Comparison of ENCODE assay signal across 8 mouse cellular contexts in genomic region chr4:97774446-97774950, GRCm38 (mm10). TPM values are rescaled to one million over a fixed set of nuclear protein-coding genes. Genes with fewer than 3 reads are reported as not detected.
DNase-seq lines count a peak whose midpoint lies in the region; ATAC-seq and TF ChIP-seq lines count a peak whose summit lies in the region.

No protein-coding gene starts in this region.

- no peaks in the 10 kb centered on the region for H3K27me3 ChIP-seq in heart, adult 2 months (ENCODE audit: control insufficient read depth, insufficient read depth, low read length)
- H3K27me3 ChIP-seq in heart, embryonic 16.5 days (ENCODE audit: control insufficient read depth, insufficient read depth, low read length), result no peaks in the 10 kb centered on the region
- H3K27me3 ChIP-seq in liver, embryonic 16.5 days (ENCODE audit: control insufficient read depth, insufficient read depth, low read depth, low read length), result peaks cover 46% of the 10 kb centered on the region

- no peak for TF ChIP-seq POLR2A in heart, adult 2 months (IDR thresholded peaks at IDR 0.05; ENCODE audit: insufficient read depth, low read depth, low read length)

- TF ChIP-seq CTCF in heart, adult 2 months (IDR thresholded peaks at IDR 0.05), result no peak

- no peak for TF ChIP-seq EP300 in heart, adult 2 months (IDR thresholded peaks at IDR 0.05; ENCODE audit: insufficient read depth, low read depth, low read length)

- H3K4me1 ChIP-seq in heart, adult 2 months (ENCODE audit: control insufficient read depth, insufficient read depth, low read length), result peaks cover 6% of the 10 kb centered on the region
- H3K4me1 ChIP-seq in heart, embryonic 16.5 days (ENCODE audit: control insufficient read depth, insufficient read depth, low read length), result peaks cover 23% of the 10 kb centered on the region
- peaks cover 4% of the 10 kb centered on the region; the same call in 1 of the 2 replicates for H3K4me1 ChIP-seq in liver, embryonic 16.5 days (ENCODE audit: control insufficient read depth, low read depth, low read length)

- ATAC-seq in heart, embryonic 16.5 days (replicated peaks; ENCODE audit: extremely low read depth, insufficient read depth, low FRiP score), result no peak
- ATAC-seq in liver, embryonic 16.5 days (ENCODE audit: low read depth), result no peak

- H3K79me2 ChIP-seq in heart, adult 2 months (replicated peaks; ENCODE audit: control insufficient read depth, insufficient read depth, low read length), result no peaks in the 10 kb centered on the region

- no peak for DNase-seq in heart, adult 2 months
- no peak for DNase-seq in heart, adult 8-10 months (ENCODE audit: low spot score)
- peak; percentile 16 for DNase-seq in MN1 (ENCODE audit: low spot score)
- no peak for DNase-seq in urinary bladder, postnatal 36 days (ENCODE audit: low spot score in 2 of 2)
- DNase-seq in frontal cortex, postnatal 10 days (ENCODE audit: low spot score in 2 of 2), result no peak
- no peak for DNase-seq in lung, postnatal 36 days

- H3K9ac ChIP-seq in heart, adult 2 months (ENCODE audit: low read depth, low read length), result no peak overlapping the region
- H3K9ac ChIP-seq in heart, embryonic 16.5 days (ENCODE audit: low read length), result peak overlapping the region; percentile 99
- no peak overlapping the region for H3K9ac ChIP-seq in liver, embryonic 16.5 days (ENCODE audit: low read depth, low read length)

- peak overlapping the region; percentile 84 for H3K4me2 ChIP-seq in heart, embryonic 16.5 days (ENCODE audit: low read depth, low read length)
- peak overlapping the region; percentile 51 for H3K4me2 ChIP-seq in liver, embryonic 16.5 days (ENCODE audit: low read depth, low read length)

- H3K4me3 ChIP-seq in heart, adult 2 months, result no peak overlapping the region
- peak overlapping the region; percentile 95 for H3K4me3 ChIP-seq in heart, embryonic 16.5 days (ENCODE audit: low read length)
- no peak overlapping the region for H3K4me3 ChIP-seq in liver, embryonic 16.5 days (ENCODE audit: low read depth, low read length)

- H3K36me3 ChIP-seq in heart, adult 2 months (ENCODE audit: control insufficient read depth, insufficient read depth, low read length), result peaks cover 12% of the 10 kb centered on the region; the same call in 1 of the 2 replicates
- H3K36me3 ChIP-seq in heart, embryonic 16.5 days (ENCODE audit: control insufficient read depth, insufficient read depth), result no peaks in the 10 kb centered on the region
- H3K36me3 ChIP-seq in liver, embryonic 16.5 days (ENCODE audit: control insufficient read depth, insufficient read depth), result no peaks in the 10 kb centered on the region

- H3K27ac ChIP-seq in heart, adult 2 months, result peak overlapping the region; percentile 96
- H3K27ac ChIP-seq in heart, embryonic 16.5 days (ENCODE audit: low read length), result peak overlapping the region; percentile 98
- peak overlapping the region; percentile 7; the same call in 1 of the 2 replicates for H3K27ac ChIP-seq in liver, embryonic 16.5 days (ENCODE audit: low read length)

- intact Hi-C loops in heart, adult 2 months (cut with DNase I), result no loop called here

- 24% methylated on average over 4 of the region's 4 CpGs for WGBS in heart, adult 2 months
- 23% methylated on average over 4 of the region's 4 CpGs for WGBS in heart, embryonic 16.5 days
- WGBS in liver, embryonic 16.5 days (ENCODE audit: insufficient replicate concordance), result 29% methylated on average over 4 of the region's 4 CpGs

- no peaks in the 10 kb centered on the region for H3K9me3 ChIP-seq in heart, embryonic 16.5 days (replicated peaks; ENCODE audit: control insufficient read depth, low read length)
- H3K9me3 ChIP-seq in liver, embryonic 16.5 days (replicated peaks; ENCODE audit: control insufficient read depth, low read length), result no peaks in the 10 kb centered on the region

RNA-seq across cellular contexts. Expression of gene Nfia, which starts 2.0 kb away (rescaled TPM):
- total RNA-seq in heart, adult 2 months (2021), result 100 to 1,000 TPM; 126 to 128 TPM
- polyA plus RNA-seq in heart, adult 2 months (2012; rRNA removed), result 70.3 and 75.6 TPM in 2 replicates
- total RNA-seq in heart, adult 8-10 months (2022), result 100 to 1,000 TPM; 109 to 137 (median 121) TPM
- polyA plus RNA-seq in heart, embryonic 16.5 days (2015; fragmentation: Nextera tagmentation; extraction: Ambion mirVana), result 37.3 and 42.0 TPM in 2 replicates
- polyA plus RNA-seq in liver, embryonic 16.5 days (2015; fragmentation: Nextera tagmentation; extraction: Ambion mirVana), result 4.2 and 5.7 TPM in 2 replicates

RNA-seq across cellular contexts. Expression of gene E130114P18Rik, which starts 3.4 kb away (rescaled TPM):
- total RNA-seq in heart, adult 2 months (2021), result not detected
- 0.15 TPM in 1 of 2 replicates, not detected in the other for polyA plus RNA-seq in heart, adult 2 months (2012; rRNA removed)
- total RNA-seq in heart, adult 8-10 months (2022), result under 1 TPM in 2 of 4 experiments, not detected in 2; 0.23 to 0.41 TPM
- polyA plus RNA-seq in heart, embryonic 16.5 days (2015; fragmentation: Nextera tagmentation; extraction: Ambion mirVana), result 0.47 and 0.75 TPM in 2 replicates
- 0.08 TPM in 1 of 2 replicates, not detected in the other for polyA plus RNA-seq in liver, embryonic 16.5 days (2015; fragmentation: Nextera tagmentation; extraction: Ambion mirVana)

Comparison
In these comparisons a context has a peak if more than half of its experiments do, and no peak if none do; other contexts are left out.
1. H3K27ac ChIP-seq: peak in every context shown above with its lines; median percentile 98 in heart, embryonic 16.5 days; 96 in heart, adult 2 months; 7 in liver, embryonic 16.5 days.